Mouse (Mus musculus) cerebral cortex, adult 2 months (tissue): ENCODE measurements around the gene Ppp4r2.

ENCODE experiments used
- WGBS: fragments of 180-500 bp; shearing (Covaris S2); methylation state at CpG from one replicate; pipeline ENCODE4 v1.1.7; 2018; 5-methylcytosine and 5-hydroxymethylcytosine counted together

The Ppp4r2 gene

GRCm38 (mm10) chr6:100831188-100831587, 2.2 kb upstream of the Ppp4r2 start:
- WGBS: 80% methylated on average over 3 of the region's 3 CpGs

GRCm38 (mm10) chr6:100831751-100832150, 1.7 kb upstream of the Ppp4r2 start:
- 87% methylated on average over 6 of the region's 6 CpGs for WGBS

GRCm38 (mm10) chr6:100833811-100834481, 524 bp downstream of the Ppp4r2 start:
- WGBS: 1% methylated on average over 57 of the region's 72 CpGs

DNA sequence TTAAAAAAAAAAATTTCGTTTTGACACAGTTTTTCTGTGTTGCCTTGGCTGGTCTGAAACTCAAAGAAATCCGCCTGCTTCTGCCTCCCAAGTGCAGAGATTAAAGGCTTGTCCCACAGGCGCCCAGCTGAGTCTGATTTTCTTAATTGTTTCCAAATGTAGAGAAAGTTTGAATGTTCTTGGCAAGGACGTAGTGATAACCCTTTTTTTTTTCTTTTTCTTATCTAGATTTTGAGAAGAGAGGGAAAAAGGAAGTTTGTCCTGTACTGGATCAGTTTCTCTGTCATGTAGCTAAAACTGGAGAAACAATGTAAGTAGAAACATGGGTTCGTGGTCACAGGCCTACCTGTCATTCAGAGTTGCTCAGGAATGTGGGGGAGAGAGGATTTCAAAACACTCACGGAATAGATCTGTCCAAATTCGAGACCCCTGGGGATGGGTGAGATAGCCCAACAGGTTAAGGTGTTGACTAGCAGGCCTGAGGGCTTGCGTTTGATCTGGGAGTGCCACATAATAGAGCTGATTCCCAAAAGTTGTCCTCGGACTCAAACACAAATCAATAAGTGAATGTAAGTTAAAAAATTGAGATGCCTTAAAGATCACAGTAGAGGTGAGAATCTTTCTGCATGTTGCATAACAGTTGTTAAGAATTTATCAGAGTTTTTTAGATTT, 1.2 kb downstream of the Ppp4r2 start:
- WGBS: 33% methylated on average over 9 of the region's 9 CpGs

- 81% methylated on average over 4 of the region's 4 CpGs for WGBS
Observed at GRCm38 (mm10) chr6:100845058-100845457, 11.6 kb downstream of the Ppp4r2 start.

DNA sequence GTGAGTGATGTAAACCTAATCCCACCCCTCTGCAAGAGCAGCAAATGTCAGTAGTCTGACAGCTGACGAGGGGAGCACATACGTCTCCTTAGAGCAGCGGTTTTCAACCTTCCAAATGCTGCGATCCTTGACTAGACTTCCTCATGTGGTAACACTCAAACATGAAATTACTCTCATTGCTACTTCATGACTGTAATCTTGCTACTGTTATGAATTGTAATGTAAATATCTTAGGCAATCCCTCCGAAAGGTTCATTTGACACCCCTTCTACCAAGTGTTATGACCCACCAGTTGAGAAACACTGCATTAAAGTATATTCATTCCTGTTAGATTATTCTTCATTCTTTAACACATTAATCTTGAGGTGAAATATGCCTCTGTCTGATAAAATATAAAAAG, 13.8 kb downstream of the Ppp4r2 start:
- 94% methylated on average over 5 of the region's 5 CpGs for WGBS

DNA sequence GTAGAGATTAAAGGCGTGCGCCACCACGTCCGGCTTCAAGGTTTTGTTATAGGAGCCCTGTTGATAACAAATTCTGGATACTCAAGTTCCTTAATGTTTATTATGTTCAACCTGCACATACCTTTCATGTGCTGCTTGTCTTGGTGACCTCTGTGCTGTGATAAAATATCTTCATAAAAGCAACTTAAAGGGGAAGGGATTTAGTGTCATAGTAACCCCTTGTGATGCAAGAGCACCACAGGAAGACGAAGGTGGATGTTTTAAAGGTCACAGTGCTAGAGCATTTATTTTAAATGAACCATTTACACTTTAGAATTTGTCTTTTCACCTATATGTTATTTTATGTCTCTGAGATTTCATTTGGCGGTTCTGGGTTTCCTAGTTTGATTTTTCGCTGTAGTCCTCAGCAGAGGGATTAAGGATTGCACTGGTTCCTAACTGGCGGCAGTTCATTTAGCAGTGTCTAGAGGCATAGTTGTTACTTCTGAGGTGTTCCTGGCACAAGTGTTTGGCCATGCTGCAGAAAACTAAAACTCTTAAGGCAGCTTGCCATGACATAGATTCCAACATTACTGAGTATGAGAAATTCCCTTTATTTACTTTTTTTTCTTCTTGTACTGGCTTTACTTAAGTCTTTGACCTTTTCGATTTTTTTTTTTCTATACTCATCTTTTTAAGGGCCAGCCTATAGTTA, 15.4 kb downstream of the Ppp4r2 start:
- WGBS: 77% methylated on average over 9 of the region's 9 CpGs

DNA sequence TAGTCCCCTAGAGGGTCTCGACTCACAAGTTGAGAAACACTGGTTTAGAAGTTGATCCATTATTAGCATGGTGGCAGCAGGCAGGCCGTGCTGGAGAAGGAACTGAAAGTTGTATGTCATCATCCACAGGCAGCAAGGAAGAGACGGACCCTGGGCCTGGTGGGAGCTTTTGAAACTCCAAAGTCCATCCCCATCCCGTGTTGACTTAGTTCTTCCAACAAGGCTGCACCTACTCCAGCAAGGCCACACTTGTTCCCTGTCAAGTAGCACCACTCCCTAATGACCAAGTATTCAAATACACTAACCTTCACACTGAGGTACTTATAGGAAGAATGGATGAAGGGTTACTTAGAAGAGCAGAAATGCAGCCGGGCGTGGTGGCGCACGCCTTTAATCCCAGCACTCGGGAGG, 17.3 kb downstream of the Ppp4r2 start:
- WGBS: 87% methylated on average over 9 of the region's 9 CpGs

GRCm38 (mm10) chr6:100851083-100851482, 17.7 kb downstream of the Ppp4r2 start:
- WGBS: 76% methylated on average over 5 of the region's 5 CpGs

DNA sequence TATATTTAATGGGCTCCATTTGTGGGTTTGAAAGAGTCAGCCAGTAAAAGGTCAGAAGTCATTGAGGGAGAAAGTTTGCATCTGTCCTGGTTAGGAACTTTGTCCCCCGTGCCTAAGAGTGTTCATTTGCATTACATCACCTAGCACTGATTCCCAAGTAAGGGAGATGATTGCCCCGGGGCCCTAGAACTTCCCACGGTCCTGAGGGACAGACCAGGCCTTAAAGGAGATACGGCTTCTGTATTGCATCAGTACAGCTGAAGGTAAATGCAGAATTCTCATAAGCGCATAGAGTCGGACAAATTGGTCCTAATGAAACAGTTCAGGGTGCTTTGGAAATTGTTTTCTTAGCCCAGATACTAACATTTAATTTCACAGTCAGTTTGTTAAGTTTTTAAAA, 31.9 kb downstream of the Ppp4r2 start:
- 89% methylated on average over 6 of the region's 6 CpGs for WGBS

- WGBS: 17% methylated on average over 5 of the region's 5 CpGs
Observed at GRCm38 (mm10) chr6:100865788-100866187, 32.4 kb downstream of the Ppp4r2 start.

DNA sequence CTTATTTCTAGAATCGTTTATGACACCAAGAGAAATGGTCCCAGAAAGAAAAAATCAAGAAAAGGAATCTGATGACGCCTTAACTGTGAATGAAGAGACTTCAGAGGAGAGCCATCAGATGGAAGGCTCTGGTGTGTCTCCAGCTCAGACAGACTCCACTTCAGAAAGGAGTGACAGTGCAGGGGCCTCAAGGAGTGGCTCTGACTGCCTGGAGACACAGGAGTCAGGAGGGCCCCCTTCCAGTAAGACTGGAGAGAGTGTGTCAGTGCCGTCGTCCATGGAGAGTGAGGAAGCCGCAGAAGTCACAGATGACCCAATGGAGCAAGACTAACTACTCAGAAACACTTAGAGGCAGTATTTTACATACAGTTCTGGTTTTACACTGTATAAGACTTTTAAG, 32.8 kb downstream of the Ppp4r2 start:
- WGBS: 82% methylated on average over 5 of the region's 5 CpGs

- 44% methylated on average over 5 of the region's 5 CpGs for WGBS
Observed at GRCm38 (mm10) chr6:100868863-100869262, 35.4 kb downstream of the Ppp4r2 start.

DNA sequence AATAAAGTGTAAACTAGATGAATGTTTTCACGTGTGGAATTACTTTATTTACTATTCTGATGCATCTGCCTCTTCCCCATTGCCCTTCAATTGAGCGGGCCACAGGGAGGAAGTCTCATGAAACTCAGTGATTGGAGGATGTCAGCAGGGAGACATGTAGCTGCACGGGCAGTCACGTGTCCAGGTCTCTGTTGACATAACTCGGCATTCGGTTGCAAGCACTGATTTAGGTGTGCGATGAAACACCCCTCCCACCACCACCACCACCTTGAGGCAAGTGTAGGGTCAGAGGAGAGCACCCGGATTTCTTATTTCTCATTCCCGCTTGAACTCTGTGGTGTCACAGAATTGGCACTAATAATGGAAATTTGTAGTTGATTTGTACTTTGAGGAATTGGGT, 36.5 kb downstream of the Ppp4r2 start:
- WGBS: 76% methylated on average over 9 of the region's 9 CpGs

GRCm38 (mm10) chr6:100873191-100873590, 39.8 kb downstream of the Ppp4r2 start:
- 84% methylated on average over 6 of the region's 6 CpGs for WGBS

DNA sequence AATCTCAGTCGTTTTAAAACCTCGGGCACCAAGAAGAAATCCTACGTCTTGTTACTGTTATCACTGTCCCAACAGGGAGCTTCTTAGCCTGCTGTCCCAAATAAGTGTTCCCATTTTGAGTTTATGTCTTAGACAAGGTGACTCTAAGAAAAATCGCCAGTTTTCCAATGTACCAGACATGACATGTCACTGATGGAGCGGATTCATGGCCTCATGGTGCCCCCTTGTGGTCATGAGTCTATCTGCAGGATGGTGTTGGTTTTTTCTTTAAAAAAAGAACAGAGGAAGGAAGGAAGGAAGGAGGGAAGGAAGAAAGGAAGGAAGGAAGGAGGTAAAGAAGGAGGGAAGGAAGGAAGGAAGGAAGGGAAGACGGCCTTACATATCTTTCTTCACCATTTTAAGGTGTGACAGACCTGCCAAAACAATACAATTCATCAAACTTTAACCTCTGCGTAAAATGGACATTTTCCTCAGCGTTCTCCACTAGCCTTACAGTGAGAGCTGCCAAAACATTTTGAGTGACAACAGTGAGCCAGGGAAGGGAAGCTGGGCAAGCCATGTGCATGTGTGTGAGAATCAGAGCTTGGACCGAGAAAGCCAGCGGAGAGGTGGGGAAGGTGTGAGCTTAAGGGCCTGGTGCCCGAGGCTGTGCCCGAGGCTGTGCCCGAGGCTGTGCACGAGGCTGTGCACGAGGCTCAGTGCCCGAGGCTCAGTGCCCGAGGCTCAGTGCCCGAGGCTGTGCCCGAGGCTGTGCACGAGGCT, 42.6 kb downstream of the Ppp4r2 start:
- WGBS: 64% methylated on average over 20 of the region's 20 CpGs

- WGBS: 88% methylated on average over 12 of the region's 12 CpGs
Observed at GRCm38 (mm10) chr6:100876624-100877017, 43.2 kb downstream of the Ppp4r2 start.

- WGBS: 86% methylated on average over 13 of the region's 13 CpGs
Observed at GRCm38 (mm10) chr6:100878546-100878945, 45.1 kb downstream of the Ppp4r2 start.

DNA sequence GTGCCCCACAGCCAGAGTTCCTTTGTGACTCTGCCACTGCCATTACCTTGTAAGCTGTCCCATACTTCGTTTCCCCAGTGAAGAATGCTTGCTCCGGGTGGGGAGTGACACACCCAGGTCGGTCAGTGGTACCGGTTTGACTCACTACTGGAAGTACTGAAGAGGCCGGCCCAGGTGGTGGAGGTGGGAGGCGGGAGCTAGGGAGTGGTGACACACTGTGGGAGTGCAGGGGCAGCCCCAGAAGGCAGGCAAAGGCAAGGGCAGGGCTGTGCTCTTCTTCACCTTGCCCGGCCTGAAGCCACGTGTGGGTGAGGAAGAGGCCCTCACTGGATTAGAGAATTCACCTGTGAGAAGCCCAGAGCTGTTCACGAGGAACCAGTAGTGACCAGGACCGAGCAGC, 46.2 kb downstream of the Ppp4r2 start:
- WGBS: 76% methylated on average over 10 of the region's 10 CpGs

- 80% methylated on average over 9 of the region's 9 CpGs for WGBS
Observed at GRCm38 (mm10) chr6:100881657-100882056, 48.2 kb downstream of the Ppp4r2 start.

GRCm38 (mm10) chr6:100882381-100883213, 49.2 kb downstream of the Ppp4r2 start:
- WGBS: 11% methylated on average over 15 of the region's 15 CpGs
